Mouse (Mus musculus): ENCODE data around the gene Morn1. TPM values are rescaled to one million over a fixed set of nuclear protein-coding genes. Genes with fewer than 3 reads are reported as not detected.

The Morn1 gene
- polyA plus RNA-seq, 1 experiment from 2014 or later = 4.8 TPM

- peaks cover 31% of the 10 kb centered on the region for H3K4me1 ChIP-seq (ENCODE audit: control insufficient read depth, insufficient read depth, low read length)
- no peaks in the 10 kb centered on the region for H3K27me3 ChIP-seq (ENCODE audit: control insufficient read depth, insufficient read depth, low read length)
- H3K4me2 ChIP-seq (ENCODE audit: low read depth, low read length) = no peak overlapping the region
- no peak overlapping the region for H3K27ac ChIP-seq (ENCODE audit: low read length)
- no peaks in the 10 kb centered on the region for H3K9me3 ChIP-seq (replicated peaks; ENCODE audit: control insufficient read depth, low read length)
- no peaks in the 10 kb centered on the region for H3K36me3 ChIP-seq (ENCODE audit: control insufficient read depth, insufficient read depth, low read length)
- WGBS = 73% methylated on average over 7 of the region's 7 CpGs
- ATAC-seq (ENCODE audit: insufficient read depth, low FRiP score) = no peak
- peak overlapping the region; percentile 10; the same call in 1 of the 2 replicates for H3K9ac ChIP-seq (ENCODE audit: low read length)
- no peak overlapping the region for H3K4me3 ChIP-seq (replicated peaks; ENCODE audit: low read length)
Observed at GRCm38 (mm10) chr4:155126602-155127372, 40.4 kb downstream of the Morn1 start.

- WGBS = 84% methylated on average over 15 of the region's 15 CpGs
- no peaks in the 10 kb centered on the region for H3K36me3 ChIP-seq (ENCODE audit: control insufficient read depth, insufficient read depth, low read length)
Observed at GRCm38 (mm10) chr4:155128411-155128810, 42.0 kb downstream of the Morn1 start.

GRCm38 (mm10) chr4:155129132-155129917 lies 42.9 kb downstream of the Morn1 start:
- no peak overlapping the region for H3K4me3 ChIP-seq (replicated peaks; ENCODE audit: low read length)
- 90% methylated on average over 10 of the region's 10 CpGs for WGBS
- no peaks in the 10 kb centered on the region for H3K27me3 ChIP-seq (ENCODE audit: control insufficient read depth, insufficient read depth, low read length)
- no peak overlapping the region for H3K4me2 ChIP-seq (ENCODE audit: low read depth, low read length)
- H3K9ac ChIP-seq (ENCODE audit: low read length) = peak overlapping the region; percentile 43
- no peaks in the 10 kb centered on the region for H3K36me3 ChIP-seq (ENCODE audit: control insufficient read depth, insufficient read depth, low read length)
- H3K4me1 ChIP-seq (ENCODE audit: control insufficient read depth, insufficient read depth, low read length) = peaks cover 31% of the 10 kb centered on the region
- peak overlapping the region; percentile 82 for H3K27ac ChIP-seq (ENCODE audit: low read length)
- ATAC-seq (ENCODE audit: insufficient read depth, low FRiP score) = no peak
- no peaks in the 10 kb centered on the region for H3K9me3 ChIP-seq (replicated peaks; ENCODE audit: control insufficient read depth, low read length)

More at GRCm38 (mm10) chr4:155128411-155128810, 42.0 kb downstream of the Morn1 start:
- H3K4me1 ChIP-seq (ENCODE audit: control insufficient read depth, insufficient read depth, low read length) = peaks cover 22% of the 10 kb centered on the region
- no peak for ATAC-seq (ENCODE audit: insufficient read depth, low FRiP score)
- H3K4me2 ChIP-seq (ENCODE audit: low read depth, low read length) = no peak overlapping the region
- H3K27ac ChIP-seq (ENCODE audit: low read length) = no peak overlapping the region
- no peak overlapping the region for H3K4me3 ChIP-seq (replicated peaks; ENCODE audit: low read length)
- no peak overlapping the region for H3K9ac ChIP-seq (ENCODE audit: low read length)
- H3K27me3 ChIP-seq (ENCODE audit: control insufficient read depth, insufficient read depth, low read length) = no peaks in the 10 kb centered on the region
- H3K9me3 ChIP-seq (replicated peaks; ENCODE audit: control insufficient read depth, low read length) = no peaks in the 10 kb centered on the region

GRCm38 (mm10) chr4:155129996-155130395 lies 43.6 kb downstream of the Morn1 start:
- peaks cover 31% of the 10 kb centered on the region for H3K4me1 ChIP-seq (ENCODE audit: control insufficient read depth, insufficient read depth, low read length)
- no peaks in the 10 kb centered on the region for H3K9me3 ChIP-seq (replicated peaks; ENCODE audit: control insufficient read depth, low read length)
- peak overlapping the region; percentile 82 for H3K27ac ChIP-seq (ENCODE audit: low read length)
- H3K4me3 ChIP-seq (replicated peaks; ENCODE audit: low read length) = no peak overlapping the region
- WGBS = 54% methylated on average over 14 of the region's 14 CpGs
- ATAC-seq (ENCODE audit: insufficient read depth, low FRiP score) = peak; percentile 62; the same call in 1 of the 2 replicates
- no peaks in the 10 kb centered on the region for H3K27me3 ChIP-seq (ENCODE audit: control insufficient read depth, insufficient read depth, low read length)
- no peak overlapping the region for H3K4me2 ChIP-seq (ENCODE audit: low read depth, low read length)
- peak overlapping the region; percentile 43 for H3K9ac ChIP-seq (ENCODE audit: low read length)
- H3K36me3 ChIP-seq (ENCODE audit: control insufficient read depth, insufficient read depth, low read length) = no peaks in the 10 kb centered on the region

GRCm38 (mm10) chr4:155130616-155131015 lies 44.2 kb downstream of the Morn1 start:
- 54% methylated on average over 7 of the region's 7 CpGs for WGBS
- no peak overlapping the region for H3K9ac ChIP-seq (ENCODE audit: low read length)

DNA sequence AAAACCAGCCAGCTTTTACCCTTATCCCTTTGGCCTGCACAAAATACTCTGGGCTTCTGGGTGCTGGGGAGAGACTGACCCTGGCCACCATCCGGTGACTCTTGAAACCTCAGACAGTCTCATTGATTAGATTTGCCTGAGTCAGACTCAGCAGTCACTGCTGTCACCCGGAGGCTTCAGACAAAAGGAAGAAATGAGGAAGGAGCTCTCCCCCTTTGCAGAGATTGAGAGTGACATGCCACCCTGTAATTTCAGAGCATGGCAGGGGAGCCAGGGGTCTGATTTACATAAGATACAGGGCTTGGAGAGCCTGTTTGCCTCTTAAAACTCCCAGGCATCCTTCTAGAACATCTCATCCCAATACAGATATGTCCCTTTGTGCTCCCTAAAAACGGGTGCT lies 46.8 kb downstream of the Morn1 start:
- Histone ChIP-seq H3K36me3 (ENCODE audit: control insufficient read depth, insufficient read depth, low read length) (no peaks in the 10 kb centered on the region), H3K4me2 (ENCODE audit: low read depth, low read length) (no peak overlapping the region), H3K27me3 (ENCODE audit: control insufficient read depth, insufficient read depth, low read length) (no peaks in the 10 kb centered on the region), H3K27ac (ENCODE audit: low read length) (peak overlapping the region; percentile 88), H3K9ac (ENCODE audit: low read length) (no peak overlapping the region; the same call in 1 of the 2 replicates), H3K9me3 (replicated peaks; ENCODE audit: control insufficient read depth, low read length) (no peaks in the 10 kb centered on the region), H3K4me3 (replicated peaks; ENCODE audit: low read length) (no peak overlapping the region), H3K4me1 (ENCODE audit: control insufficient read depth, insufficient read depth, low read length) (peaks cover 35% of the 10 kb centered on the region)
- 50% methylated on average over 3 of the region's 3 CpGs for WGBS
- ATAC-seq (ENCODE audit: insufficient read depth, low FRiP score) = no peak

More at GRCm38 (mm10) chr4:155130616-155131015, 44.2 kb downstream of the Morn1 start:
- peak overlapping the region; percentile 82 for H3K27ac ChIP-seq (ENCODE audit: low read length)
- H3K27me3 ChIP-seq (ENCODE audit: control insufficient read depth, insufficient read depth, low read length) = no peaks in the 10 kb centered on the region
- H3K9me3 ChIP-seq (replicated peaks; ENCODE audit: control insufficient read depth, low read length) = no peaks in the 10 kb centered on the region
- no peak overlapping the region for H3K4me2 ChIP-seq (ENCODE audit: low read depth, low read length)
- ATAC-seq (ENCODE audit: insufficient read depth, low FRiP score) = no peak
- peaks cover 31% of the 10 kb centered on the region for H3K4me1 ChIP-seq (ENCODE audit: control insufficient read depth, insufficient read depth, low read length)
- H3K36me3 ChIP-seq (ENCODE audit: control insufficient read depth, insufficient read depth, low read length) = no peaks in the 10 kb centered on the region
- H3K4me3 ChIP-seq (replicated peaks; ENCODE audit: low read length) = no peak overlapping the region

GRCm38 (mm10) chr4:155133658-155134417 lies 47.5 kb downstream of the Morn1 start:
- WGBS = 27% methylated on average over 20 of the region's 20 CpGs
- Histone ChIP-seq H3K4me3 (replicated peaks; ENCODE audit: low read length) (no peak overlapping the region), H3K4me2 (ENCODE audit: low read depth, low read length) (no peak overlapping the region), H3K27me3 (ENCODE audit: control insufficient read depth, insufficient read depth, low read length) (no peaks in the 10 kb centered on the region), H3K27ac (ENCODE audit: low read length) (peak overlapping the region; percentile 88), H3K4me1 (ENCODE audit: control insufficient read depth, insufficient read depth, low read length) (peaks cover 35% of the 10 kb centered on the region), H3K9me3 (replicated peaks; ENCODE audit: control insufficient read depth, low read length) (no peaks in the 10 kb centered on the region), H3K9ac (ENCODE audit: low read length) (peak overlapping the region; percentile 49; the same call in 1 of the 2 replicates), H3K36me3 (ENCODE audit: control insufficient read depth, insufficient read depth, low read length) (no peaks in the 10 kb centered on the region)
- peak; percentile 70 for ATAC-seq (ENCODE audit: insufficient read depth, low FRiP score)

- H3K27ac ChIP-seq (ENCODE audit: low read length) = no peak overlapping the region
- 84% methylated on average over 7 of the region's 7 CpGs for WGBS
Observed at GRCm38 (mm10) chr4:155134686-155135172, 48.4 kb downstream of the Morn1 start.

More at GRCm38 (mm10) chr4:155134686-155135172, 48.4 kb downstream of the Morn1 start:
- Histone ChIP-seq H3K4me3 (replicated peaks; ENCODE audit: low read length) (no peak overlapping the region), H3K9me3 (replicated peaks; ENCODE audit: control insufficient read depth, low read length) (no peaks in the 10 kb centered on the region), H3K36me3 (ENCODE audit: control insufficient read depth, insufficient read depth, low read length) (no peaks in the 10 kb centered on the region), H3K9ac (ENCODE audit: low read length) (no peak overlapping the region), H3K4me2 (ENCODE audit: low read depth, low read length) (no peak overlapping the region), H3K4me1 (ENCODE audit: control insufficient read depth, insufficient read depth, low read length) (peaks cover 30% of the 10 kb centered on the region), H3K27me3 (ENCODE audit: control insufficient read depth, insufficient read depth, low read length) (no peaks in the 10 kb centered on the region)
- ATAC-seq (ENCODE audit: insufficient read depth, low FRiP score) = no peak

Data from stomach, embryonic 16.5 days (tissue).